ENCODE assay signal across 10 mouse cellular contexts in genomic region chr9:40537708-40538105, GRCm38 (mm10). TPM values are rescaled to one million over a fixed set of nuclear protein-coding genes. Genes with fewer than 3 reads are reported as not detected.
DNase-seq lines count a peak whose midpoint lies in the region; ATAC-seq lines count a peak whose summit lies in the region.
"Had no signal": no experiment of that assay in that cellular context is flagged by ENCODE, and none has a peak within 500 bp of the region (broad histone marks: within the 10 kb centered on the region; RNA-seq: fewer than 3 reads in every experiment).

No protein-coding gene starts in this region.

- peak; percentile 88 for ATAC-seq in midbrain, embryonic 15.5 days (replicated peaks)

- no peak overlapping the region for H3K9ac ChIP-seq in midbrain, embryonic 15.5 days
- H3K9ac ChIP-seq: limb, embryonic 13.5 days; stomach, embryonic 15.5 days had no signal

- no peak overlapping the region for H3K4me3 ChIP-seq in midbrain, embryonic 15.5 days
- no peak overlapping the region for H3K4me3 ChIP-seq in limb, embryonic 10.5 days
- H3K4me3 ChIP-seq: limb, embryonic 13.5 days; stomach, embryonic 15.5 days had no signal

- intact Hi-C loops in left cerebral cortex, postnatal 10 days (cut with DNase I), result no loop called here

- peaks cover 7% of the 10 kb centered on the region for H3K4me1 ChIP-seq in midbrain, embryonic 15.5 days
- H3K4me1 ChIP-seq in limb, embryonic 10.5 days, result no peaks in the 10 kb centered on the region
- H3K4me1 ChIP-seq: limb, embryonic 13.5 days; stomach, embryonic 15.5 days had no signal

- DNase-seq in left cerebral cortex, postnatal 10 days (ENCODE audit: extremely low spot score in 1 of 2, low spot score in 2 of 2), result peak; percentile 73 to 81
- DNase-seq in left cerebral cortex, adult 11 months (ENCODE audit: low spot score), result no peak
- peak; percentile 99 for DNase-seq in cerebellum, postnatal 25 days
- peak; percentile 53 for DNase-seq in heart, adult 8-10 months (ENCODE audit: low spot score)
- peak; percentile 55 for DNase-seq in kidney, postnatal 10 days
- no peak for DNase-seq in limb, embryonic 10.5 days (ENCODE audit: low spot score)
- no peak for DNase-seq in adrenal gland, adult 18-20 months (ENCODE audit: low spot score in 2 of 2)

- no peaks in the 10 kb centered on the region for H3K36me3 ChIP-seq in midbrain, embryonic 15.5 days (replicated peaks)
- no peaks in the 10 kb centered on the region for H3K36me3 ChIP-seq in limb, embryonic 10.5 days
- H3K36me3 ChIP-seq: limb, embryonic 13.5 days; stomach, embryonic 15.5 days had no signal

- H3K27me3 ChIP-seq in midbrain, embryonic 15.5 days (replicated peaks), result no peaks in the 10 kb centered on the region
- H3K27me3 ChIP-seq in limb, embryonic 10.5 days (ENCODE audit: low read depth, poor library complexity, severe bottlenecking), result peaks cover 2% of the 10 kb centered on the region; the same call in 1 of the 2 replicates
- H3K27me3 ChIP-seq: stomach, embryonic 15.5 days had no signal

- H3K4me2 ChIP-seq in midbrain, embryonic 15.5 days, result no peak overlapping the region
- H3K4me2 ChIP-seq: limb, embryonic 13.5 days; stomach, embryonic 15.5 days had no signal

- H3K27ac ChIP-seq in midbrain, embryonic 15.5 days, result peak overlapping the region; percentile 22; the same call in 1 of the 2 replicates
- H3K27ac ChIP-seq in limb, embryonic 10.5 days, result no peak overlapping the region
- H3K27ac ChIP-seq: limb, embryonic 13.5 days; stomach, embryonic 15.5 days had no signal

- H3K9me3 ChIP-seq in midbrain, embryonic 15.5 days, result no peaks in the 10 kb centered on the region
- H3K9me3 ChIP-seq in limb, embryonic 10.5 days (replicated peaks), result no peaks in the 10 kb centered on the region
- H3K9me3 ChIP-seq: limb, embryonic 13.5 days; stomach, embryonic 15.5 days had no signal

- 21% methylated on average over 2 of the region's 2 CpGs for WGBS in midbrain, embryonic 15.5 days
- 42% methylated on average over 2 of the region's 2 CpGs for WGBS in limb, embryonic 10.5 days

RNA-seq across cellular contexts. Expression of gene Gramd1b, which starts 6.5 kb away (rescaled TPM):
- total RNA-seq in left cerebral cortex, postnatal 10 days (2021), result 100 to 1,000 TPM; 128 to 136 TPM
- total RNA-seq in heart, adult 8-10 months (2022), result 10 to 100 TPM; 12.8 to 28.0 (median 19.8) TPM
- 14.0 and 19.9 TPM in 2 replicates for polyA plus RNA-seq in midbrain, embryonic 15.5 days (2015; fragmentation: Nextera tagmentation; extraction: Ambion mirVana)
- polyA plus RNA-seq in limb, embryonic 10.5 days (2016; fragmentation: Nextera tagmentation; extraction: Ambion mirVana), result 2.0 and 2.7 TPM in 2 replicates
- 1,000 to 10,000 TPM in 1 of 2 experiments, 100 to 1,000 TPM in 1; 440 to 1,090 TPM for total RNA-seq in adrenal gland, adult 18-20 months (2021)

Comparison
In these comparisons a context has a peak if more than half of its experiments do, and no peak if none do; other contexts are left out.
1. DNase-seq: peak in left cerebral cortex, postnatal 10 days (2 of 2), cerebellum, postnatal 25 days (2 of 2), heart, adult 8-10 months (single experiment) and kidney, postnatal 10 days (single experiment); none in left cerebral cortex, adult 11 months (single experiment), limb, embryonic 10.5 days (single experiment) and adrenal gland, adult 18-20 months (0 of 2).
2. RNA of gene Gramd1b, which starts 6.5 kb away (total RNA-seq): 440 to 1,090 TPM in adrenal gland, adult 18-20 months and 128 to 136 TPM in left cerebral cortex, postnatal 10 days; 12.8 to 28.0 TPM in heart, adult 8-10 months; every median in the first group is over 4 times any median in the second.